Mouse (Mus musculus) ES-Bruce4 (cell line): ENCODE measurements around the gene Polr3b. TPM values are rescaled to one million over a fixed set of nuclear protein-coding genes. Genes with fewer than 3 reads are reported as not detected.

ENCODE experiments used
- H3K27ac ChIP-seq: 2 replicates; pipeline ENCODE4 v1.5.1; 2012; ENCODE audit warnings: low read length, inconsistent platforms; ENCODE audit not compliant: insufficient read depth
- H3K27me3 ChIP-seq: 2 replicates; pipeline ENCODE4 v1.6.1; 2012; ENCODE audit warnings: mild to moderate bottlenecking, low read length, inconsistent platforms; ENCODE audit not compliant: control insufficient read depth, poor library complexity, insufficient read depth, severe bottlenecking
- H3K36me3 ChIP-seq: 2 replicates; pipeline ENCODE4 v1.6.1; 2012; ENCODE audit warnings: inconsistent platforms, mild to moderate bottlenecking, low read length, moderate library complexity; ENCODE audit not compliant: control insufficient read depth, poor library complexity, insufficient read depth, severe bottlenecking
- H3K4me1 ChIP-seq: one replicate; pipeline ENCODE4 v1.8.1; 2011; ENCODE audit warnings: low read length; ENCODE audit not compliant: control insufficient read depth, insufficient read depth
- H3K4me3 ChIP-seq: 2 replicates; pipeline ENCODE4 v1.5.1; 2011; ENCODE audit warnings: low read depth, mild to moderate bottlenecking, low read length
- H3K9ac ChIP-seq: 2 replicates; pipeline ENCODE4 v1.6.1; 2012; ENCODE audit warnings: low read depth, mild to moderate bottlenecking, inconsistent platforms; ENCODE audit not compliant: poor library complexity, severe bottlenecking
- H3K9me3 ChIP-seq: replicated peaks from 2 replicates; pipeline ENCODE4 v1.6.1; 2012; ENCODE audit warnings: mild to moderate bottlenecking, low read length, inconsistent platforms; ENCODE audit not compliant: control insufficient read depth, poor library complexity, insufficient read depth, severe bottlenecking
- CTCF ChIP-seq: IDR thresholded peaks from one replicate; pipeline ENCODE4 v1.8.1; 2011; ENCODE audit warnings: low read depth, low read length
- EP300 ChIP-seq: IDR thresholded peaks from 2 replicates; pipeline ENCODE4 v1.6.1; 2011; ENCODE audit warnings: low read depth, low read length; ENCODE audit not compliant: insufficient read depth
- POLR2A ChIP-seq: IDR thresholded peaks from one replicate; pipeline ENCODE4 v1.8.1; 2011; ENCODE audit warnings: low read length; ENCODE audit not compliant: insufficient read depth
- polyA plus RNA-seq: library from polyadenylated mRNA; stranded (reverse); fragments of >200 nt; gene quantifications from 2 replicates; pipeline ENCODE4 v1.2.4, GENCODE M21; 2011; ENCODE audit warnings: low read depth; ENCODE audit not compliant: missing spikeins, insufficient read depth, insufficient read length

Gene Polr3b
- polyA plus RNA-seq, 1 experiment, result 45.8 TPM

- Histone ChIP-seq H3K9ac (no peak overlapping the region), H3K27ac (no peak overlapping the region), H3K9me3 (no peaks in the 10 kb centered on the region), H3K36me3 (peaks cover 22% of the 10 kb centered on the region), H3K4me1 (no peaks in the 10 kb centered on the region), H3K4me3 (no peak overlapping the region), H3K27me3 (no peaks in the 10 kb centered on the region)
- no peak for TF ChIP-seq CTCF
- TF ChIP-seq POLR2A, result no peak
- no peak for TF ChIP-seq EP300
Observed at GRCm38 (mm10) chr10:84648911-84649310, 26.8 kb downstream of the Polr3b start.

- no peak overlapping the region for H3K9ac ChIP-seq
- no peaks in the 10 kb centered on the region for H3K4me1 ChIP-seq
- H3K4me3 ChIP-seq, result no peak overlapping the region
- H3K9me3 ChIP-seq, result no peaks in the 10 kb centered on the region
- peaks cover 8% of the 10 kb centered on the region for H3K36me3 ChIP-seq
- no peaks in the 10 kb centered on the region for H3K27me3 ChIP-seq
- no peak overlapping the region for H3K27ac ChIP-seq
- no peak for TF ChIP-seq CTCF
- no peak for TF ChIP-seq POLR2A
- TF ChIP-seq EP300, result no peak
Observed at GRCm38 (mm10) chr10:84654029-84654428, 31.9 kb downstream of the Polr3b start.

GRCm38 (mm10) chr10:84654731-84655130, 32.6 kb downstream of the Polr3b start:
- TF ChIP-seq EP300 (no peak), CTCF (no peak), POLR2A (no peak)
- H3K4me3 ChIP-seq, result no peak overlapping the region
- H3K36me3 ChIP-seq, result peaks cover 8% of the 10 kb centered on the region
- no peaks in the 10 kb centered on the region for H3K4me1 ChIP-seq
- no peak overlapping the region for H3K9ac ChIP-seq
- H3K9me3 ChIP-seq, result no peaks in the 10 kb centered on the region
- no peak overlapping the region for H3K27ac ChIP-seq
- no peaks in the 10 kb centered on the region for H3K27me3 ChIP-seq

GRCm38 (mm10) chr10:84656618-84657017, 34.5 kb downstream of the Polr3b start:
- no peak overlapping the region for H3K9ac ChIP-seq
- H3K4me3 ChIP-seq, result no peak overlapping the region
- no peak overlapping the region for H3K27ac ChIP-seq
- TF ChIP-seq EP300 (no peak), CTCF (no peak)
- peaks cover 7% of the 10 kb centered on the region for H3K36me3 ChIP-seq
- H3K27me3 ChIP-seq, result no peaks in the 10 kb centered on the region
- H3K4me1 ChIP-seq, result no peaks in the 10 kb centered on the region
- H3K9me3 ChIP-seq, result no peaks in the 10 kb centered on the region

GRCm38 (mm10) chr10:84657437-84658087, 35.5 kb downstream of the Polr3b start:
- no peaks in the 10 kb centered on the region for H3K4me1 ChIP-seq
- H3K4me3 ChIP-seq, result no peak overlapping the region
- TF ChIP-seq EP300 (no peak), POLR2A (no peak), CTCF (no peak)
- no peaks in the 10 kb centered on the region for H3K9me3 ChIP-seq
- H3K27me3 ChIP-seq, result no peaks in the 10 kb centered on the region
- H3K27ac ChIP-seq, result no peak overlapping the region
- peaks cover 6% of the 10 kb centered on the region for H3K36me3 ChIP-seq
- no peak overlapping the region for H3K9ac ChIP-seq

- Histone ChIP-seq H3K4me1 (no peaks in the 10 kb centered on the region), H3K36me3 (peaks cover 2% of the 10 kb centered on the region; the same call in 1 of the 2 replicates), H3K27me3 (no peaks in the 10 kb centered on the region), H3K4me3 (no peak overlapping the region), H3K27ac (no peak overlapping the region), H3K9me3 (no peaks in the 10 kb centered on the region), H3K9ac (peak overlapping the region; percentile 26; the same call in 1 of the 2 replicates)
- no peak for TF ChIP-seq POLR2A
- no peak for TF ChIP-seq EP300
Observed at GRCm38 (mm10) chr10:84658088-84658848, 36.2 kb downstream of the Polr3b start.
